Mouse (Mus musculus) testis, adult 2 months (tissue): ENCODE data around the gene Hrc.

Experiments
- CTCF ChIP-seq: fragments of 200-500 bp; IDR thresholded peaks from 2 replicates; pipeline ENCODE4 v1.5.1; 2012; ENCODE audit warnings: low read depth, mild to moderate bottlenecking, inconsistent platforms, low read length, moderate library complexity; ENCODE audit not compliant: control insufficient read depth, insufficient read depth, insufficient replicate concordance
- POLR2A ChIP-seq: fragments of 200-500 bp; IDR thresholded peaks from 2 replicates; pipeline ENCODE4 v1.6.1; 2012; ENCODE audit warnings: low read depth, mild to moderate bottlenecking, inconsistent platforms, low read length, moderate library complexity; ENCODE audit not compliant: control insufficient read depth

DNA sequence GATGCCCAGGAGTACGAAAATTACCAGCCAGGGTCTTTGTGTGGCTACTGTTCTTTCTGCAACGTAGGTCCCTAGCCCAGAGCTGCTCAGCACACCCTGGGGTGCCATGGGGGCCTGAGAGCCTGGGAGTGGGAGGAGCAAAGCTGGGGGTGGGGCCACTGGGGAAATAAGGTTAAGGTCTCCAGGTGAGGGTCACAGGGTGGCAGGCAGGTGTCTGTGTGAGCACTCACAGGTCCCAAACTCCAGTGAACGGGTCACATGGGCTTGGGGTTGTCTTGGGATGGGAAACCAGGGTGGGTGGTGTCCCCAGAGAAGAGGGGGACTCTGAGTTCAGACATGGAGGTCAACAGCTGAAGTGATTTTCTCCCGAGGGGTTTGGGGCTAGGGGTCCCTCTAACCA, 2.4 kb downstream of the Hrc start:
- TF ChIP-seq POLR2A (no peak), CTCF (no peak)
